Mouse (Mus musculus) mesoderm, embryonic 11.5 days (tissue): Measurements from ENCODE around the gene Bspry.

Source experiments
- DNase-seq: peaks from one replicate; pipeline ENCODE4 v3.0.0-alpha.2; 2012; ENCODE audit warnings: low read depth, low spot score

Gene Bspry

GRCm38 (mm10) chr4:62480709-62481605, 1.1 kb downstream of the Bspry start:
- no peak for DNase-seq

DNA sequence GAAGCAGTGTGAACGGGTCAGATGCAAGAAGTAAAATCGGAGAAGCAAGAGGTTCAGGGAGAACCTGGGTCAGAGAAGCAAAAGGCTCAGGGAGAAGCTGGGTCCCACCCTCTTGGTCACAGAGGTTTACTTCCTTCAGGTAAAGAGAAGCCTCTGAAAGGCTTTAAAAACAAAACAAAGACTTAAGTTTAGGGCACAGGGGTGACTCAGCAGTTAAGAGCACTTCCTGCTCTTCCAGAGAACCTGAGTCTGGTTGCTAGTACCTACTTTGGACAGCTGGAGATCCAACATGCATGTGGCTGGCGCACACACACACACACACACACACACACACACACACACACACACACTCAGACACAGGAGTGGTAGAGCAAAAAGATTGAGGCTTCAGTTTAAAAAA, 5.1 kb downstream of the Bspry start:
- no peak for DNase-seq

DNA sequence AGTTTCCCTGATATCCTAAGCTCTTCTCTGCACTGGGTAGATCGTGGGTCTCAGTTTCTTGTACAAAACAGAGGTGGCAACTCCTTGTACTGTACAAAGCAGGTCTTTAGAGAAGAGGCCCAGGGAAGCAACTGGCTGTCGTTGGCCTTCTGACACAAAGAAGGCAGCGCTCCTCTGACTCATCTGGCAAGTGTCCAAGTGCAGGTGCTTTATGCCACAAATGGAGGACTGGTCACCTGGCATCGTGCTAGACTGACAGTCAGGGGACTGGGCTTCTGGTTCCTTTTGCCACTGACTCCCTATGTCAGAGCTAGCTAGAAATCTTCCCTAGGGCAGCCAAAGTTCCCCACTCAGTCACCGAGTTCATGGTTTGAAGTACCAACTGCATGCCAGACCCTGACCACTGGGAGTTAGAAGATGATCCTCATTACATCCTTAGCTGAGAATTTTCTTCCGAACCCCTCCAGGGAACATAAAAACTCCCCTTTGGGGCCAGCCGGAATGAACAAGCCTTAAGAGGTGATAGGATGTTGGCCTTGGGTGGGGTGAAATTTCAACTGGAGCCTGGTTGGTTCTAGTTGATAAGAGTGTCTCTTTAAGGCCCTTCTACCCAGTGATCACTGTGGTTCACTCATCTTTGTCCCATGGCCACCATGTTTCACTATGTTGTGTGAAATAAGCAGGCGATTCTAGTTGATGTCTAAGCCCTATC, 5.8 kb downstream of the Bspry start:
- no peak for DNase-seq

- no peak for DNase-seq
Measured at GRCm38 (mm10) chr4:62486162-62486696, 6.4 kb downstream of the Bspry start.

DNA sequence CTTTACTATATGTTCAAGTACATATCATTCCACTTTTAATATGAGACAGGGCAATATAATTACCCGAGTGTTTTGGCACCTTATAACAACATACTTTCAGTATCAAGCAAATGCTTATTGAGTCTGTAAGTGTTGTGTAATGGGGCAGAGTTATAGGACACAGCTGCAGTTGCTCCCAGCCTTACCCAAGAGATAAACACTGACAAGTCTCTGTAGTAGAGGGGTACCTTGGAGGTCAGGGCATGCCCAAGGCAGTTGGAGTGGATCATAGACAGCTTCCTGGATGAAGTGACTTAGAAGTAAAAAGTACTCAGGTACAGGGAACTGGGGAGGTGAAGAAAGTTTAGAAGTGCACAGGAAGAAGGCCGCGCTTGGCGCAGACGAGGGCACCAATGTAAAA, 7.3 kb downstream of the Bspry start:
- no peak for DNase-seq

GRCm38 (mm10) chr4:62487914-62488313, 8.1 kb downstream of the Bspry start:
- no peak for DNase-seq

- DNase-seq, result no peak
Measured at GRCm38 (mm10) chr4:62492682-62493081, 12.8 kb downstream of the Bspry start.

GRCm38 (mm10) chr4:62494230-62494629, 14.4 kb downstream of the Bspry start:
- no peak for DNase-seq

DNA sequence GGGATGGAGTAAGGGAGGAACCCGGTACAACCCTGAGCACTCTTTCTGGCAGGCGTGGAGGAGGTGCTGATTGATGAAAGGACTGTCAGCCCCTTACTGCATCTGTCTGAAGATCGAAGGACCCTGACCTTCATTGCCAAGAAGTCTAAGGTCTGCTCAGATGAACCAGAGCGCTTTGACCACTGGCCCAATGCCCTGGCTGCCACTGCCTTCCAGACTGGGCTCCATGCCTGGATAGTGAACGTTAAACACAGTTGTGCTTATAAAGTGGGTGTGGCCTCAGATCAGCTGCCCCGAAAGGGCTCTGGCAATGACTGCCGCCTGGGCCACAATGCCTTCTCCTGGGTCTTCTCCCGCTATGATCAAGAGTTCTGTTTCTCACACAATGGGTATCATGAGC, 16.1 kb downstream of the Bspry start:
- no peak for DNase-seq

GRCm38 (mm10) chr4:62496815-62497214, 17.0 kb downstream of the Bspry start:
- DNase-seq, result no peak

DNA sequence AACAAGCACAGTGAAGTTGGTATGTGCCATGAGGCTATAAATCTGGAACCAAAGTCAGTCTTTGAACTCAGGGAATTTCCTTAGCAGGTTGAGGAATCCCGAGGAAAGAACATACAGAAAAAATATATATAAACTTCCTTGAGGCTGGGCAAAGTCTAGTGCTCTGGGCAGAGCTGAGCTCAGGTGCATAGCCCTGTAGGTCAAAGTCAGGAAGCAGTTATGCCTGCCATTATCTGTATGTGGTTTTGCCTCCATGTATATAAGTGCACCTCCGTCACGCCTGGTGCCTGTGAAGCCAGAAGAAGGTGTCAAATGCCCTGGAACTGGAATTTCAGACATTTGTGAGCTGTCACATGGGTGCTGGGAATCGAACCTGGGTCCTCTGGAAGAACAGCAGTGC, 20.9 kb downstream of the Bspry start:
- no peak for DNase-seq

GRCm38 (mm10) chr4:62501534-62501933, 21.7 kb downstream of the Bspry start:
- no peak for DNase-seq

- DNase-seq, result peak; percentile 95
Measured at GRCm38 (mm10) chr4:62501964-62502732, 22.3 kb downstream of the Bspry start.

DNA sequence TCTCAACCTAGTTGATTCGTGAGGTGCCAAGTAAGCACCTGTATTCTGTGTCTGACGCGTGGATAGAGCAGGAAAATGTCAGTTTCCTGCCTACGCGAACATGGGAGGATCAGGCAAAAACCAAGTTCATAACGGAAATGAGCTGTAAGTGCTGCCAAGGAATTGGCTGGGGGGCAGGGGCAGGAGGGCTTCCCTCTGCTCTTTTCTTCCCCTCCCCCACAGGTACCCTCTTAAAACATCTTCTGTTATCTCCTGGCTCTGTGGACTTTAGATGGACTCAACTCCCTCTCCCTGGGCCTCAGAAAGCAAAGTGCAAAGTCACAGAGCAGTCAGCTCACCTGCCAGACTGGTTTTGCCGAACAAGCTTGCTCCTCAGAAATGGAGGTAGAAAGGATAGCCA, 23.1 kb downstream of the Bspry start:
- no peak for DNase-seq

DNA sequence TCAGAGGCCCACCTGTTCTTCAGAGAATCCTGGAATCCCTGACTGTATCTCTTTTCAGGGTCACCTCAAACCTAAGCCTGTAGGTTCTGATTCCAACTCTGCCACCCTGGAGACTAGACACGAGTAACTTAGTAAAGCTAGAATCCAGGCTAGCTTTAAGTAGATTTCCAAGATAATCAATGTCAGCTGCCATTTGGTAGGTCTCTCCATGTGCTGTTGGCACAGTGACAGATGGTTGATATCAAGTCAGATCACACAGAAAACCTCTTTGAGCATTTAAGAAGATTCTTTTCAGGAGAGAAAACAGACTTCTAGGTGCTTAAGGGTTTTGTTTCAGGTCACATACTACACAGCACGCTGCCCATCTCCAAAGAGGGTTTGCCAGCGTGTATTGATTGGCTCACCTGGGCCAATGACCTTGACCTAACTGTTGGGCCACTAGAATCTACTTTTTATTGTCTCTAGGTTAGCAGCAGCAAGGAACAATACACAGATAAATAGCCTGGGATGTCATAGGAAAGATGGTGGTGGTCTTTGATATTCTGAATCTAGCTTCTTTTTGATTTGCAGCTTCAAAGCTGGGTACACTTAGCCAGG, 23.6 kb downstream of the Bspry start, which contains the start of gene Hdhd3:
Gene Hdhd3, minus strand, starts transcription at position 94 of the 597 bp plus-strand sequence.
- DNase-seq, result no peak

DNA sequence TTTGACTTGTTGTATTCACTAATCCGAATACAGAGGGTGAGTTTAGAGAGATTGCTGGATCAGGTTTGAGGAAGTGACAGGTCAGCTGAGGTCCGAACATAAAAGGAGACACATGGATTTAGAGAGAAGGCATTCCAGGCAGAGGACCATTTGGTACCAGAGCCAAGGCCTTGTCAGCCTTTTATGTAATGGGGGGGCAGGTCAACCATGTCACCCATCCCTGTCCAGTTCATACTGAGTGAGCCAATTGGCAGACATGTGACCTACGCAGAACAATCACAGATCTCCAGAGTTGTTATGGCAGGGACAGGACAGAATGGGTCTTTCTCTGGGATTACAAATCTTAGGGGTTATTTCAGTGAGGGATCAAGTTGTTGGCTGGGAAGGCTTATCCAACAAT, 26.1 kb downstream of the Bspry start:
- no peak for DNase-seq

DNA sequence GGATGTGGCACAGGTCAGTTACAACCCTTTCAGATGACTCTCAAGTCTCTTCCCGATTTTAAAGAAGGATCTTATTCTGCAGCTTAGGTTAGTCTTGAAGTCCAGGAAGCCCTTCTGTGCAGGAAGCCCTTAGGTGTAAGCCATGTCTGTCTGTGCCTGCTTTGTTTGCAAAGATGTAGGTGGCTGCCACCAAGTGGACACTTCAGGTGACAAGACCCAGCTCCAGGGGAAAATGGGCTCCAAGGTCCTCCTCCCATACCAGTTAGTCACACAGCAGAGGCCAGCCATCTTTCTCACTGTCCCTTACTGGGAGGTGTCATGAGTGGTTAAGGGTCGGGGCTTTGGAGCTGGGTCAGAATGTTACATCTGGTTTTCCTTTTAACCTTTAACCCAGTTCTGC, 26.9 kb downstream of the Bspry start:
- no peak for DNase-seq

- DNase-seq, result no peak
Measured at GRCm38 (mm10) chr4:62508839-62509238, 29.0 kb downstream of the Bspry start.

DNA sequence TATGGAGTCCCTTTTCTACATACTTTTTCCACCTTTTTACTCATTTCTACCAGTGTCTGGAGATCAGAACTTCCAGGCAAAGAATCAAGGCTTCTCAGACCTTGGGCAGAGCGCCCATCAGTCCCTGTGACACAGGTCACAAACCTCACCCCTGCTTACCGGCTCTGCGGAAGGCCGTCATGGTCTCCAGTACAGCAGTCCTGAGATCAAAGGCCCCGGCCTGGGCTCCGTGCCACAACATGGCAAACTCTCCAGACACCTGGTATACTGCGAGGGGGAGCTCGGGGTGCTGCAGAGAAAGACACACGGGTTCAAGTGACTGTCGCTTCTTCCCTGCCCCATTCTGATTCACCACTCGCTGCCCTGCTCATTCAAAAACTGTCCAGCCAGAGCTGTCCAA, 30.1 kb downstream of the Bspry start:
- no peak for DNase-seq

DNA sequence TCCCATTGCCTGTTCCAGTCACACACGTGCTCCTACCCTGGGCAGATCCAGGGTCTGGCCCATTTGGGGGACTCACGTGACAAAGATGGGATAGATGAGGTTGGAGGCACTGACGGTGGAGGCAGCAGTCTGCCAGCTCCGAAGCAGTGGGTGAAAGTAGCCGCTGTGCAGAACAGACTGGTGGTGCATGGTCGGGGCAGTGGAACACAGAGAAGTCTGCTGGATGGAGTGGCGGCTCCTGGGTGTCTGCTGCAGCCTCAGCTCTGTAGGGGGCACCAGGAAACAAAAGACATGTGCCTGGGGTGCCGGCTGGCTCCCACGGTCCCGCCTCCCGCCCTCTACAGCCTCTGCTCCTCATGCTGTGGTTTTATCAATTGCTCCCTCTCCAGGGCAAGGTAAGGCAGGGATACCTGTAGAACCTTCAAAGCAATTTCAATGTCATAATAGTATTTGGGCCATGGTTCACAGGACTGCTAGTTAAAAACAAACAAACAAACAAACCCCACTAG, 34.2 kb downstream of the Bspry start:
- DNase-seq, result no peak

DNA sequence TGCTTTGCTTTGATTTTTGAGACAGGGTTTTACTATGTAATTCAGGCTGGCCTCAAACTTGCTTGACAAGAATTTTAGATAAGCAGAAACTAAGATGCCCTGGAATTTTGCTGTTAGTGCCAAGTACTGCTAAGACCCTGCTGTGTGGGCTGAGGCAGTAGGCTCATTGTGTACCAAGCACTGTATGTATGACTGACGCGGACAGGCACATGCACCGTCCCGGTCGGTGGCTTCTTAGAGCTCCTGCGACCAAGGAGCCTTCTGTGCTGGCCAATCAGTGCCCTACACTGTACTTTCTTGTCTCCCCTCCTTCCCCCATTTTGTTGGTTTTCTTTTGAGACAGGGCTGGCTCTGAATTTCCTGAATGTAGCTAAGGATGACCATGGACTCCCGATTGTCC, 35.1 kb downstream of the Bspry start:
- DNase-seq, result no peak
